20 mouse cellular contexts compared by ENCODE assay signal in genomic region chr7:137366736-137367135, GRCm38 (mm10). TPM values are rescaled to one million over a fixed set of nuclear protein-coding genes. Genes with fewer than 3 reads are reported as not detected.
DNase-seq lines count a peak whose midpoint lies in the region; ATAC-seq and TF ChIP-seq lines count a peak whose summit lies in the region.
"Had no signal": no experiment of that assay in that cellular context is flagged by ENCODE, and none has a peak within 500 bp of the region (broad histone marks: within the 10 kb centered on the region; RNA-seq: fewer than 3 reads in every experiment).

No protein-coding gene starts in this region.

- no peaks in the 10 kb centered on the region for H3K36me3 ChIP-seq in kidney, adult 2 months (ENCODE audit: control insufficient read depth, insufficient read depth, low read length)
- H3K36me3 ChIP-seq in kidney, embryonic 14.5 days (ENCODE audit: control insufficient read depth, insufficient read depth, low read length), result no peaks in the 10 kb centered on the region
- H3K36me3 ChIP-seq: embryonic facial prominence, embryonic 12.5 days; heart, embryonic 10.5 days; liver, embryonic 13.5 days had no signal

- peak; percentile 30; the same call in 1 of the 2 replicates for TF ChIP-seq CTCF in kidney, adult 2 months (conservative IDR thresholded peaks at IDR 0.05; ENCODE audit: insufficient read depth, insufficient read length, low read depth, low read length)

- H3K4me1 ChIP-seq in kidney, adult 2 months (ENCODE audit: control insufficient read depth, insufficient read depth, low read length), result no peaks in the 10 kb centered on the region
- no peaks in the 10 kb centered on the region for H3K4me1 ChIP-seq in kidney, embryonic 14.5 days (ENCODE audit: control insufficient read depth, insufficient read depth, low read length)
- H3K4me1 ChIP-seq: embryonic facial prominence, embryonic 12.5 days; heart, embryonic 10.5 days; liver, embryonic 13.5 days had no signal

- 79% methylated on average over 4 of the region's 4 CpGs for WGBS in kidney, adult 2 months
- WGBS in kidney, embryonic 14.5 days, result 71% methylated on average over 4 of the region's 4 CpGs

- H3K4me2 ChIP-seq in kidney, embryonic 14.5 days (replicated peaks; ENCODE audit: low read depth, low read length), result no peak overlapping the region
- H3K4me2 ChIP-seq: embryonic facial prominence, embryonic 12.5 days; hindbrain, embryonic 14.5 days; liver, embryonic 13.5 days had no signal

- ATAC-seq in CD4-positive, CD25-positive, alpha-beta regulatory T cell, adult 4 months, result no peak
- ATAC-seq in kidney, embryonic 14.5 days (ENCODE audit: low FRiP score, low TSS enrichment), result no peak

- no peak overlapping the region for H3K4me3 ChIP-seq in kidney, adult 2 months (ENCODE audit: insufficient read depth, low read depth, low read length)
- no peak overlapping the region for H3K4me3 ChIP-seq in kidney, embryonic 14.5 days (ENCODE audit: low read length)
- H3K4me3 ChIP-seq: embryonic facial prominence, embryonic 12.5 days; heart, embryonic 10.5 days; liver, embryonic 13.5 days had no signal

- peak; percentile 4 for DNase-seq in CD4-positive, CD25-positive, alpha-beta regulatory T cell, adult 2 months (ENCODE audit: low read depth, low spot score)
- DNase-seq in kidney, adult 2 months, result no peak
- DNase-seq in thymus, postnatal 4 days, result peak; percentile 15
- DNase-seq in thymus, postnatal 14 days, result no peak
- no peak for DNase-seq in left cerebral cortex, adult 11 months (ENCODE audit: low spot score)
- DNase-seq in retina, postnatal 1 day, result no peak
- DNase-seq: adrenal gland, postnatal 10 days; cerebellum, adult 18-20 months; gastrocnemius, postnatal 10 days; heart, postnatal 10 days; kidney, adult 18-20 months; kidney, postnatal 4 days; liver, embryonic 13.5 days; lung, postnatal 14 days; right cerebral cortex, adult 18-20 months had no signal

- no peaks in the 10 kb centered on the region for H3K9me3 ChIP-seq in kidney, embryonic 14.5 days (ENCODE audit: control insufficient read depth, low read length)
- H3K9me3 ChIP-seq: embryonic facial prominence, embryonic 12.5 days; heart, embryonic 10.5 days; liver, embryonic 13.5 days had no signal

- no peak for TF ChIP-seq POLR2A in kidney, adult 2 months (IDR thresholded peaks at IDR 0.05; ENCODE audit: low read depth, low read length)

- H3K27ac ChIP-seq in kidney, adult 2 months (ENCODE audit: insufficient read depth, low read depth, low read length), result no peak overlapping the region
- no peak overlapping the region for H3K27ac ChIP-seq in kidney, embryonic 14.5 days (ENCODE audit: low read depth, low read length)
- H3K27ac ChIP-seq: embryonic facial prominence, embryonic 12.5 days; heart, embryonic 10.5 days; hindbrain, embryonic 14.5 days; liver, embryonic 13.5 days had no signal

- H3K27me3 ChIP-seq in kidney, adult 2 months (replicated peaks; ENCODE audit: control insufficient read depth, insufficient read depth, low read length), result no peaks in the 10 kb centered on the region
- H3K27me3 ChIP-seq in kidney, embryonic 14.5 days (ENCODE audit: control insufficient read depth, insufficient read depth, low read length), result no peaks in the 10 kb centered on the region
- H3K27me3 ChIP-seq: embryonic facial prominence, embryonic 12.5 days; liver, embryonic 13.5 days had no signal

- no peak overlapping the region for H3K9ac ChIP-seq in kidney, embryonic 14.5 days (ENCODE audit: low read depth, low read length)
- H3K9ac ChIP-seq: embryonic facial prominence, embryonic 12.5 days; hindbrain, embryonic 14.5 days; liver, embryonic 13.5 days had no signal

RNA-seq across cellular contexts. Expression of gene 9430038I01Rik, which starts 43.8 kb away (rescaled TPM):
- 1 to 10 TPM; 7.1 to 7.6 TPM for polyA plus RNA-seq in CD4-positive, CD25-positive, alpha-beta regulatory T cell, adult 4 months (2017; shearing (Covaris generic))
- 6.5 and 7.1 TPM in 2 replicates for polyA plus RNA-seq in kidney, adult 2 months (2012; rRNA removed)
- 29.4 and 38.1 TPM in 2 replicates for polyA plus RNA-seq in kidney, embryonic 14.5 days (2014; fragmentation: Nextera tagmentation; extraction: Ambion mirVana)

RNA-seq across cellular contexts. Expression of gene Ebf3, which starts 52.5 kb away (rescaled TPM):
- polyA plus RNA-seq in CD4-positive, CD25-positive, alpha-beta regulatory T cell, adult 4 months (2017; shearing (Covaris generic)), result not detected
- polyA plus RNA-seq in kidney, adult 2 months (2012; rRNA removed), result 0.68 and 1.9 TPM in 2 replicates
- 1.8 and 2.3 TPM in 2 replicates for polyA plus RNA-seq in kidney, embryonic 14.5 days (2014; fragmentation: Nextera tagmentation; extraction: Ambion mirVana)

Comparison
In these comparisons a context has a peak if more than half of its experiments do, and no peak if none do; other contexts are left out.
1. DNase-seq: peak in CD4-positive, CD25-positive, alpha-beta regulatory T cell, adult 2 months (single experiment) and thymus, postnatal 4 days (single experiment); none in kidney, adult 2 months (single experiment), thymus, postnatal 14 days (single experiment), left cerebral cortex, adult 11 months (single experiment) and retina, postnatal 1 day (single experiment).